In genomic region chr6:145862739-145863064, GRCm38 (mm10) we compare ENCODE assay signal across 8 mouse cellular contexts. TPM values are rescaled to one million over a fixed set of nuclear protein-coding genes. Genes with fewer than 3 reads are reported as not detected.
DNase-seq lines count a peak whose midpoint lies in the region; ATAC-seq lines count a peak whose summit lies in the region.

No protein-coding gene starts in this region.

- H3K4me1 ChIP-seq in heart, embryonic 11.5 days (ENCODE audit: control insufficient read depth, insufficient read depth, low read length), result peaks cover 9% of the 10 kb centered on the region; the same call in 1 of the 2 replicates
- H3K4me1 ChIP-seq in liver, embryonic 13.5 days (replicated peaks), result peaks cover 26% of the 10 kb centered on the region

- under 1% methylated on average over 35 of the region's 35 CpGs for WGBS in heart, embryonic 11.5 days (ENCODE audit: insufficient replicate concordance)
- 4% methylated on average over 33 of the region's 35 CpGs for WGBS in liver, embryonic 13.5 days (ENCODE audit: insufficient replicate concordance)

- H3K27ac ChIP-seq in heart, embryonic 11.5 days (ENCODE audit: low read depth, low read length), result peak overlapping the region; percentile 70
- no peak overlapping the region for H3K27ac ChIP-seq in liver, embryonic 13.5 days

- no peaks in the 10 kb centered on the region for H3K36me3 ChIP-seq in heart, embryonic 11.5 days (ENCODE audit: control insufficient read depth, insufficient read depth, low read length)
- H3K36me3 ChIP-seq in liver, embryonic 13.5 days, result no peaks in the 10 kb centered on the region

- H3K9ac ChIP-seq in heart, embryonic 11.5 days (ENCODE audit: low read depth, low read length), result peak overlapping the region; percentile 82
- no peak overlapping the region for H3K9ac ChIP-seq in liver, embryonic 13.5 days

- peaks cover 7% of the 10 kb centered on the region for H3K27me3 ChIP-seq in heart, embryonic 11.5 days (ENCODE audit: control insufficient read depth, insufficient read depth, low read length)
- peaks cover 74% of the 10 kb centered on the region for H3K27me3 ChIP-seq in liver, embryonic 13.5 days

- no peak for DNase-seq in heart, adult 9 months (ENCODE audit: low spot score in 2 of 2)
- peak; percentile 44 for DNase-seq in thymus, postnatal 4 days
- DNase-seq in thymus, postnatal 36 days, result no peak
- no peak for DNase-seq in liver, embryonic 13.5 days
- DNase-seq in cerebellum, adult 11-12 months, result no peak
- no peak for DNase-seq in frontal cortex, postnatal 14 days (ENCODE audit: low spot score in 2 of 2)

- peak overlapping the region; percentile 99 for H3K4me2 ChIP-seq in heart, embryonic 11.5 days
- H3K4me2 ChIP-seq in liver, embryonic 13.5 days, result peak overlapping the region; percentile 72

- H3K9me3 ChIP-seq in heart, embryonic 11.5 days (replicated peaks; ENCODE audit: control insufficient read depth, low read length), result no peaks in the 10 kb centered on the region
- H3K9me3 ChIP-seq in liver, embryonic 13.5 days (replicated peaks), result no peaks in the 10 kb centered on the region

- H3K4me3 ChIP-seq in heart, embryonic 11.5 days (ENCODE audit: low read depth, low read length), result peak overlapping the region; percentile 63
- peak overlapping the region; percentile 54 for H3K4me3 ChIP-seq in liver, embryonic 13.5 days (replicated peaks)

- ATAC-seq in heart, embryonic 11.5 days (replicated peaks; ENCODE audit: insufficient number of reproducible peaks, low FRiP score, low TSS enrichment), result no peak
- 0 out of 2 replicates have a peak, but pooled peaks have one; percentile 2 for ATAC-seq in liver, embryonic 13.5 days (ENCODE audit: low read depth)
- ATAC-seq in megakaryocyte progenitor cell, adult 5-6 weeks (replicated peaks; ENCODE audit: poor library complexity), result no peak

RNA-seq across cellular contexts. Expression of gene Bhlhe41, which starts 2.7 kb away (rescaled TPM):
- polyA plus RNA-seq in heart, embryonic 11.5 days (2014; fragmentation: Nextera tagmentation; extraction: Ambion mirVana), result 7.6 and 8.5 TPM in 2 replicates
- 0.08 TPM in 2 replicates for polyA plus RNA-seq in liver, embryonic 13.5 days (2015; fragmentation: Nextera tagmentation; extraction: Ambion mirVana)
- 0.02 TPM in 1 of 2 replicates, not detected in the other for total RNA-seq in megakaryocyte progenitor cell, adult 5-6 weeks (2015)
- total RNA-seq in megakaryocyte progenitor cell, adult 5-6 weeks (2017), result 0.12 TPM in 1 of 2 replicates, not detected in the other
